Mouse (Mus musculus) embryonic fibroblast, embryonic 13.5 days (primary cell): Measurements from ENCODE around the gene Robo2.

ENCODE experiments used
- CTCF ChIP-seq: IDR thresholded peaks from 2 replicates; pipeline ENCODE4 v1.5.1; 2011; ENCODE audit warnings: mild to moderate bottlenecking, control low read depth, low read length, moderate library complexity, borderline replicate concordance; ENCODE audit not compliant: insufficient read depth
- POLR2A ChIP-seq: IDR thresholded peaks from 2 replicates; pipeline ENCODE4 v1.6.1; 2011; ENCODE audit warnings: low read depth, mild to moderate bottlenecking, control low read depth, low read length, moderate library complexity

- TF ChIP-seq CTCF (no peak), POLR2A (no peak)
Measured at GRCm38 (mm10) chr16:74092997-74093801, 318.4 kb downstream of the Robo2 start.
